Mouse (Mus musculus) megakaryocyte, embryonic 14.5 days (primary cell): ENCODE results near the gene Nup35.

Experiments used
- FLI1 ChIP-seq: IDR thresholded peaks from 2 replicates; pipeline ENCODE4 v1.6.1; 2012; ENCODE audit warnings: low read length, inconsistent platforms, mixed read lengths
- GATA1 ChIP-seq: IDR thresholded peaks from 3 replicates; pipeline ENCODE4 v1.6.1; 2012; ENCODE audit warnings: mixed read lengths, low read length, inconsistent platforms, borderline replicate concordance

DNA sequence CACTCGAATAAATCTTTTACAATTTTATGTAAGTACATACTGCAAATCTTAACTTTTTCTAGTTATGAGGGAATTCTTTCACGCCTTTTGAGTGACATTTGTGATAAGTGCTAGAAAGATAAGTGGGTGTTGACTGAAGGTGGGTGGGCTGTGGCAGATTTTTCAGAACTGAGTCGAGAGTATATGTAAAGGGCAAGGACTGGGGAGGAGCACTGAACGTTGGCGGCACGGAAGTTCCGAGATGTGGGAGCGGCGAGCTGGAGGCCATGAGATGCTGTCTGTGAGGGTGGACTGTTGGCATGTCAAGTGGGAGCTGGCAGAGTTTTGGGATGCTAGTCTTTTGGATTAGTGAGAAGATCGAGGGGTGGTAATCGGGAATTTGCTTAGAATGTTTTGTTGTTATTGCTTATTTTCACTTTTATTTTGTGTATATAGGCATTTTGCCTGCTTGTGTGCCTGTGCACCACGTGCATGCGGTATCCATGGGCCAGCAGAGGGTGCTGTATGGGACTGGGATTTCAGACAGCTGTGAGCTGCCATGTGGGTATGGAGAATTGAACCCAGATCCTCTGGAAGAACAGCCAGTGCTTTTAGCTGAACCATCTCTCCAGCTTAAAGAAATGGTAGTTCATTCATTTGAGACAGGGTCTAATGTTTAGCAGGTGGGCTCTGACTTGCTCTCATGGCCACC is 15.4 kb downstream of the Nup35 start:
- TF ChIP-seq GATA1 (no peak), FLI1 (no peak)
